Mouse (Mus musculus): ENCODE results near the gene Gm20388. TPM values are rescaled to one million over a fixed set of nuclear protein-coding genes. Genes with fewer than 3 reads are reported as not detected.

Gm20388 gene
- polyA plus RNA-seq, 1 experiment from 2014 or later, result 2.5 TPM

DNA sequence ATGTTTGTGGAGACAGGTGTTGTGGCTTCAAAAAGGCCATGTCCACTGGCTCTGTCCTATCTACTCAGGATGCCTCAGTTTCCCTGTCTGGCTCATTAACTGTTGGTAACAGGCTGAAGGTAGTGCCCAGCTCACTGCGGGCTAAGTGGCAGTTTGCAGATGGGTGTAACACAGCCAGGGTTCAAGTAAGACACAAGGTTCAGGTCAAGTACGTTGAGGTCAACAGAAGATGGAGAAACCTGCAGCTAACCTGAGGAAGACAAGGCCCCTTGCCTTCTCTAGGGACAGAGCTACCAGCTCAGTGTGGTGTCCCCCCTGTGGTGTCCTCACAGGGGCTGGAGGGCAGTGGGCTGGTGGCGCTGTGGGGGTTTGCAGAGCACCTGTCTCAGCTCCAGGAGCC lies 1969.1 kb downstream of the Gm20388 start:
- Histone ChIP-seq H3K4me3 (no peak overlapping the region), H3K27me3 (ENCODE audit: low read depth, poor library complexity, severe bottlenecking) (no peaks in the 10 kb centered on the region), H3K9me3 (replicated peaks) (no peaks in the 10 kb centered on the region), H3K27ac (no peak overlapping the region), H3K4me1 (peaks cover 15% of the 10 kb centered on the region), H3K36me3 (peaks cover 39% of the 10 kb centered on the region)
- 79% methylated on average over 3 of the region's 3 CpGs for WGBS
- DNase-seq (ENCODE audit: low spot score), result no peak

DNA sequence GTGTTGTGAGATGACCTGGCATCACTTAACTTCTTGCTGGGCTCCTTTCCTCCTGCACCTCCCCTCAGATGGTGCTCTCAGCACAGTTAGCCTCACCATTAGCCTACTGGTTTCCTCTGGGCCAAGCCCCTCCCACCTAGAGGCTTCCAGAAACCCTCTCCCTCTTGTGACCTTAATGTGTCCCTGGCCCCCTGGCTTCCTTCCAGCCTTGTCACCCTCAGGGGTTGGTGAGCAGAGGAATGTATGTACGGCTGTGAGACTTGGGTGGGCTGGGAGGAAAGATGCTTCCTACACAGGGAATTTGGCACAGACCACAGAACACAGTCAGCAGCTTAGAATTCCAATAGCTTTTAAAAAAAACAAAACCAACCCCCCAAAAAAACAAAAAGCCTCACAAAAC lies 1970.2 kb downstream of the Gm20388 start:
- Histone ChIP-seq H3K4me3 (no peak overlapping the region), H3K27me3 (ENCODE audit: low read depth, poor library complexity, severe bottlenecking) (no peaks in the 10 kb centered on the region), H3K36me3 (peaks cover 50% of the 10 kb centered on the region), H3K4me1 (peaks cover 4% of the 10 kb centered on the region), H3K27ac (no peak overlapping the region), H3K9me3 (replicated peaks) (no peaks in the 10 kb centered on the region)
- WGBS, result 85% methylated on average over 1 of the region's 1 CpGs
- DNase-seq (ENCODE audit: low spot score), result no peak

DNA sequence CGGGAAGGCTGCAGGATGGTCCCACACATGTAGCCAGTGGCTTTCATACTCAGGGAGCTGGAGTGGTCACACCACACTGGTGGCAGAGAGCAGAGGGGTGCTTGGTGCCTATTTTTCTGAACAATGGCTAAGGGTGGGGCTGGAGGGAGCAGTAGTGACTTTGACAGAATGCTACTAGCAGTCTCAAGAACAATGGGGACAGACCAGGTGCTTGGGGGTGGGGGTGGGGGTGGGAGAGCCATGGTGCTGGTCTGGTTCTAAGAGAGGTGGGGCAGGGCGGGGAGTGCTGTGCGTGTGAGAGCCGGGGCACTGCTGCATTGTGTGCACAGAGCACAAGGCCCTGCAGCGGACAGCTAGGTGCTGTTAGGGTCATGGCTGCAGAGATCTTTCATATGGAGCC lies 1971.3 kb downstream of the Gm20388 start:
- DNase-seq (ENCODE audit: low spot score), result no peak

GRCm38 (mm10) chr8:121884181-121884580 lies 1973.5 kb downstream of the Gm20388 start:
- Histone ChIP-seq H3K27ac (no peak overlapping the region), H3K4me1 (no peaks in the 10 kb centered on the region), H3K27me3 (ENCODE audit: low read depth, poor library complexity, severe bottlenecking) (no peaks in the 10 kb centered on the region), H3K36me3 (peaks cover 78% of the 10 kb centered on the region), H3K9me3 (replicated peaks) (no peaks in the 10 kb centered on the region), H3K4me3 (no peak overlapping the region)
- no peak for DNase-seq (ENCODE audit: low spot score)
- WGBS, result 84% methylated on average over 3 of the region's 3 CpGs

More for the DNA sequence above, 1971.3 kb downstream of the Gm20388 start:
- Histone ChIP-seq H3K36me3 (peaks cover 61% of the 10 kb centered on the region), H3K27ac (no peak overlapping the region), H3K4me1 (no peaks in the 10 kb centered on the region), H3K27me3 (ENCODE audit: low read depth, poor library complexity, severe bottlenecking) (no peaks in the 10 kb centered on the region), H3K4me3 (no peak overlapping the region), H3K9me3 (replicated peaks) (no peaks in the 10 kb centered on the region)
- 93% methylated on average over 5 of the region's 5 CpGs for WGBS

DNA sequence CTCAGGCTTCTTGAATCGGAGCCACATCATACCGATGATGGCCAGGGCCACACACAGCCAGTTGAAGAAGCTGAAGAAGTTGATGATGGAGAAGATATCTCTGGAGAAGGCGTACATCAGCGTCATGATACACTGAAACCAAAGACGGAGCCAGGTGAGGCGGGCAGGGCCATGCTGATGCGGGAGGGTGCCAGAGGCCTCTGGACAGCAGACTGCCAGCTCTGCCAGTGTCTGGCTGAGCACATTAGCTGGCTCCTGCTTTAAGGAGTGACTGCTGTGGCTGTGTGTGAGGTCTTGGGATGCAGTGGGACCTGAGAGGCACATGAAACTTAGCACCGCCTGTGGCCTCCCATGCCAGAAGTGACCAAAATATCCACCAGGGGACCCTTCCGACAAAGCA lies 1974.4 kb downstream of the Gm20388 start:
- Histone ChIP-seq H3K36me3 (peaks cover 78% of the 10 kb centered on the region), H3K9me3 (replicated peaks) (no peaks in the 10 kb centered on the region), H3K27ac (no peak overlapping the region), H3K4me3 (no peak overlapping the region), H3K4me1 (no peaks in the 10 kb centered on the region), H3K27me3 (ENCODE audit: low read depth, poor library complexity, severe bottlenecking) (no peaks in the 10 kb centered on the region)
- DNase-seq (ENCODE audit: low spot score), result no peak
- WGBS, result 95% methylated on average over 9 of the region's 9 CpGs

DNA sequence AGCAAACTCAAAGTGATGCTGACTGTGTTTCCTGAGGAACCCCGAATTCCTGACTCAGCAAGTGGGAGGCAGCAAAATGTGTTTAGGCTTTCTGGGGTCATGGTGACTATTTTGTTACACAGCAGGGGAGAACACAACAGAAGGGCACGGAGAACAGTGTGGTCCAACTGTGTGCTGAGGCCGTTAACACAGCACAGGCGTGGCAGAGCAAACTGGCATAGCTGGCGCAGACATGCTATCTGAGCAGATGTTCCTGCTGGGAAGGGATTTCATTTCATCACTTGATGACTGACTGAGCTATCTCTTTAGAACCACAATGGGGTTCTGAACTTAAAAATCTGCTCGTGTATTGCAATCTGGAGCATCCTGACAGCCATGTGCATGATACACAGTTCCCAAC lies 1974.8 kb downstream of the Gm20388 start:
- H3K4me1 ChIP-seq, result no peaks in the 10 kb centered on the region
- H3K27ac ChIP-seq, result no peak overlapping the region
- no peak overlapping the region for H3K4me3 ChIP-seq
- no peak for DNase-seq (ENCODE audit: low spot score)
- H3K27me3 ChIP-seq (ENCODE audit: low read depth, poor library complexity, severe bottlenecking), result no peaks in the 10 kb centered on the region
- H3K36me3 ChIP-seq, result peaks cover 78% of the 10 kb centered on the region
- no peaks in the 10 kb centered on the region for H3K9me3 ChIP-seq (replicated peaks)
- WGBS, result 90% methylated on average over 6 of the region's 6 CpGs

DNA sequence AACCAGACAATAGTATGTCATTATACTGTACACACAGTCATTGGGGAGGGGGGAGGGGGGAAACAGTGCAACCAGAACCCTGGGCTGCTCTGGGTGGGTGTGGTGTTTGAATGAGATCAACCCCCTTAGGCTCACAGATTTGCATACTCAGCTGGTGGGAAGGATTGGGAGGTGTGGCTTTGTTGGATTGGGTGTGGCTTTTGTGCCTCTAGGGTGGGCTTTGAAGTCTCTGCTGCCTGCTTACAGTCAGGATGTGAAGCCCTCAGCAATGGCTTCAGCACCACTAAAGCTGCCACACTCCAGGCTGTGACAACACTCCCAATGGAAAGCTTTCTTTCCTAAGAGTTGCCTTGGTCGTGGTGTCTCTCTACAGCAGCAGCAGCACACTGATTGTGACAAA lies 1976.9 kb downstream of the Gm20388 start:
- DNase-seq (ENCODE audit: low spot score), result no peak
- Histone ChIP-seq H3K4me3 (no peak overlapping the region), H3K27me3 (ENCODE audit: low read depth, poor library complexity, severe bottlenecking) (no peaks in the 10 kb centered on the region), H3K9me3 (replicated peaks) (no peaks in the 10 kb centered on the region), H3K4me1 (no peaks in the 10 kb centered on the region), H3K27ac (no peak overlapping the region), H3K36me3 (peaks cover 61% of the 10 kb centered on the region)
- WGBS, result 76% methylated on average over 1 of the region's 1 CpGs

DNA sequence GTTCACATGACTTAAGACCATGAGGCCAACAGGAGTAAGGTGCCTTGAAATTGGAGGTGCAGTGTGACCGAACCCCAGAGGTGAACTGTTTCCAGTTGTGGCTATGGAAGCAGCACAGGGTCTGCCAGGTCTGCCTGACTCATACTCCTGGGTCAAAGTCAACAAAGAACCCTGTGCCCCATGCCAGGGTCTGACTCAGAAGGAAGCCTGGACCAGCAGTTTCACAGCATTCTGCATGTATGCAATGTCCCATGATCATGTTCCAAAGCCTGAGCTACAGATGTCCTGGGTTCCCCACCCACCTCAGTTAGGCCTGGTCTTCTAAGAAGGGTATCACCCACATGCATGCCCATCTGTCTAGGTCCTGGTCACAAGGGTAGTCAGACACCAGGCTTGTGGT lies 1978.7 kb downstream of the Gm20388 start:
- peaks cover 52% of the 10 kb centered on the region for H3K36me3 ChIP-seq
- 100% methylated on average over 1 of the region's 1 CpGs for WGBS

DNA sequence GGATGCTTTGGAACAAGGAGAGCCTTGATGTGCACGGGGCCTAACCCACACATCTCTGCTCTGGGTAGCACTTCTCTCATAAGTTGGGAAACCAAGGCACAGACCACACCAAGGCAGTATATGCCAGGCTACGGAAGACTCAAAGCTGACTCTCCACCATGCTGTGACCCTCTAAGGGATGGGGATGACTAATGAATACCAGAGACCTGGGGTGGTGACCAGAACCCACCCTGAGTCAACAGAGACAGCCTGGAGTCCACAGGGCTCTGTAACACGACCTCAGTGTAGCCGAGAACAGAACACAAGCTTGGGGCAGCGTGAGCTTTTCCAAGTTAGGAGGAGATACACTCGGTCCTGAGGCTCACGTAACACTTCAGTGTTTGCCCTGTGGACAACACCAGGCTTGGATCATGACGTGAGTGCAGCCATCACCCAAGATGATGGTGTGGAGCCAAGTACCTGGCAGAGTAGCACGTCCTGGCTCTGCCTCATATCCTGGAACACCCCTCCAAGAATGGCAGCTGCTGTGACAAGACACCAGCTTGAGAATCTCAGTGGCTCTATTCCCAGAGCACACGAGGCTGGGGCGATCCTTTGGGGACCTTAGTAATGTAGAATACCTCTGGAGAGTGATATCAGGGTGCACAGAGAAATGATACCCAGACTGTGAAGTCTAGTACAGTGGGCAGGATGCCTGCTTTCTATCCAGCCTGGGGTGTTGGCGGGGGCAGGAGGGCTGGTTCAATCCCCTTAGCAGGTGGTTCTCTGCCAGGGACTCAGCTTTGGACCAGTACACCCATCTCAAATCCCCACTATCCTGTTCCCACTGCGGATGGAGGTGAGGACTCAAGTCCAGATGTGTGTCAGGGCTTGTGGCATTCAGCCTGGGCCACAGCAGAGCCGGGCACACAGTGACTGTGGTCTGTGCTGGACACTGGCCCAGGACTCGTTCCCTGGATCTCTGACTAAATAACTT lies 1979.5 kb downstream of the Gm20388 start:
- no peak for DNase-seq (ENCODE audit: low spot score)
- H3K27me3 ChIP-seq (ENCODE audit: low read depth, poor library complexity, severe bottlenecking), result no peaks in the 10 kb centered on the region
- H3K4me1 ChIP-seq, result no peaks in the 10 kb centered on the region
- no peak overlapping the region for H3K27ac ChIP-seq
- peaks cover 51% of the 10 kb centered on the region for H3K36me3 ChIP-seq
- no peak overlapping the region for H3K4me3 ChIP-seq
- 85% methylated on average over 15 of the region's 15 CpGs for WGBS
- H3K9me3 ChIP-seq (replicated peaks), result no peaks in the 10 kb centered on the region

More for the DNA sequence above, 1978.7 kb downstream of the Gm20388 start:
- Histone ChIP-seq H3K27me3 (ENCODE audit: low read depth, poor library complexity, severe bottlenecking) (no peaks in the 10 kb centered on the region), H3K9me3 (replicated peaks) (no peaks in the 10 kb centered on the region), H3K4me3 (no peak overlapping the region), H3K4me1 (no peaks in the 10 kb centered on the region), H3K27ac (no peak overlapping the region)
- no peak for DNase-seq (ENCODE audit: low spot score)

- H3K4me1 ChIP-seq, result peaks cover 18% of the 10 kb centered on the region
- peaks cover 28% of the 10 kb centered on the region for H3K36me3 ChIP-seq
- no peaks in the 10 kb centered on the region for H3K9me3 ChIP-seq (replicated peaks)
- 92% methylated on average over 5 of the region's 5 CpGs for WGBS
- H3K4me3 ChIP-seq, result no peak overlapping the region
- no peak for DNase-seq (ENCODE audit: low spot score)
- H3K27ac ChIP-seq, result no peak overlapping the region
- no peaks in the 10 kb centered on the region for H3K27me3 ChIP-seq (ENCODE audit: low read depth, poor library complexity, severe bottlenecking)
Measured at GRCm38 (mm10) chr8:121892875-121893274, 1982.2 kb downstream of the Gm20388 start.

DNA sequence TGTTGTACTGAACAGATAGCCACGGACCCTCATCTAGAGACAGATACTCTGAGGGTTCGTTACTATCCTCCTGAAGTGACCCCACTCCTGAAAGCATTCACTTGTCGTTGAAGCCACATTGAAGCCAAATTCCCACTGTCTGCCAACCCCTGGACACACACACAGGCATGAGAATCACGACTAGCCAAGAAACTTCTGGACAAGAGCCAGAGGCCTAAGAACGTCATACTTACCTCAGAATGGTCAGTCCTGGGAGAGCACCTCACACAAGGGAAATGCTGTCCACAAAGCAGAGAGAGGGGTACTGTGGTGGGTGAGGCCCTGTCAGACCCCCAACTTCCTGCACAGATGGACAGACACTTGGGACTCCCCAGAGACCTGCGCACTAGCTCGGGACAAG lies 1985.3 kb downstream of the Gm20388 start:
- H3K4me3 ChIP-seq, result no peak overlapping the region
- no peak overlapping the region for H3K27ac ChIP-seq
- peaks cover 20% of the 10 kb centered on the region for H3K36me3 ChIP-seq
- peaks cover 37% of the 10 kb centered on the region for H3K4me1 ChIP-seq
- H3K9me3 ChIP-seq (replicated peaks), result no peaks in the 10 kb centered on the region
- no peaks in the 10 kb centered on the region for H3K27me3 ChIP-seq (ENCODE audit: low read depth, poor library complexity, severe bottlenecking)
- WGBS, result 89% methylated on average over 7 of the region's 7 CpGs
- no peak for DNase-seq (ENCODE audit: low spot score)

DNA sequence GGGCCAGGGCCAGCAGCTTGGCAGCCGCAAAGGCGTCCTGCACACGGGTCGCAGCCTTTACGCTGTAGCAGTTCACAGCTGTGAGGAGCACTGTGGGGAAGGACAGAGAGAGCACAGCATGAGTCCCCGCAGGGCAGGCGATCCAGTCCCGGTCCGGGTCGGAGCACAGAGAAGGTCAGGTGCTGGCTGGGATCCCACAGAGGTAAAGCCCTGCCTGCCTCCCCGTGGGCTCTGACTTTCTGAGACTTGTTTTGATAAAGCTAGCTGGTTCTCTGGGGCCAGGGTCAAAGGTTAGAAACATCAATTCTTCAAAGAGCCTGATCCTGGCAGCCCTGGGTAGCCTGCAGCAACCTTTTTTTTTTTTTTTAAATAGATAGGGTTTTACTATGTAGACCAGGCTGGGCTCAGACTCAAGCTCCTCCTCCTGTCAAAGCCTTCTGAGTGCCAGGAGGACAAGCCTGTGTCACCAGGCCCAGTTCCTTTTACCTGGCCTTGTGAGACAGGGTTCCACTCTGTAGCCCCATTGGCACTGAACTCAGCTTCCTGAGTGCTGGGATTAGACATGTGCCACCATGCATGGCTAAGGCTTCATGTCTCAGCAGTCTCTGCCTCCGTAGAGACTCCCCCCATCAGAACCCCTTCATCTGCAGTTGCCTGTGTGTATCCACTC lies 1986.0 kb downstream of the Gm20388 start:
- Histone ChIP-seq H3K4me3 (no peak overlapping the region), H3K36me3 (peaks cover 20% of the 10 kb centered on the region), H3K27me3 (ENCODE audit: low read depth, poor library complexity, severe bottlenecking) (no peaks in the 10 kb centered on the region), H3K27ac (no peak overlapping the region), H3K4me1 (peaks cover 44% of the 10 kb centered on the region), H3K9me3 (replicated peaks) (no peaks in the 10 kb centered on the region)
- WGBS, result 49% methylated on average over 12 of the region's 12 CpGs
- no peak for DNase-seq (ENCODE audit: low spot score)

- peaks cover 50% of the 10 kb centered on the region for H3K4me1 ChIP-seq
Measured at GRCm38 (mm10) chr8:121897205-121897604, 1986.6 kb downstream of the Gm20388 start.

More at GRCm38 (mm10) chr8:121897205-121897604, 1986.6 kb downstream of the Gm20388 start:
- no peaks in the 10 kb centered on the region for H3K9me3 ChIP-seq (replicated peaks)
- H3K4me3 ChIP-seq, result no peak overlapping the region
- no peak for DNase-seq (ENCODE audit: low spot score)
- WGBS, result 77% methylated on average over 9 of the region's 9 CpGs
- H3K36me3 ChIP-seq, result peaks cover 20% of the 10 kb centered on the region
- H3K27me3 ChIP-seq (ENCODE audit: low read depth, poor library complexity, severe bottlenecking), result no peaks in the 10 kb centered on the region
- H3K27ac ChIP-seq, result no peak overlapping the region
